Mouse (Mus musculus) liver, embryonic 14.5 days (tissue): Measurements from ENCODE around the gene Pdzd9.

Experiments used
- CTCF ChIP-seq: IDR thresholded peaks from 2 replicates; pipeline ENCODE4 v1.5.1; 2016; ENCODE audit warnings: antibody characterized with exemption, low read depth, control low read depth
- EP300 ChIP-seq: IDR thresholded peaks from 2 replicates; pipeline ENCODE4 v1.6.1; 2016; ENCODE audit warnings: antibody characterized with exemption, low read depth

GRCm38 (mm10) chr7:120634711-120635361, 35.3 kb downstream of the Pdzd9 start, which contains the start of gene Uqcrc2:
- TF ChIP-seq CTCF (peak; percentile 89), EP300 (no peak)
